9 mouse cellular contexts compared by ENCODE assay signal in genomic region chr7:112390252-112390936, GRCm38 (mm10). TPM values are rescaled to one million over a fixed set of nuclear protein-coding genes. Genes with fewer than 3 reads are reported as not detected.
DNase-seq lines count a peak whose midpoint lies in the region; ATAC-seq and TF ChIP-seq lines count a peak whose summit lies in the region.
"Had no signal": no experiment of that assay in that cellular context is flagged by ENCODE, and none has a peak within 500 bp of the region (broad histone marks: within the 10 kb centered on the region; RNA-seq: fewer than 3 reads in every experiment).

No protein-coding gene starts in this region.

- H3K9me3 ChIP-seq in intestine, embryonic 14.5 days (ENCODE audit: control insufficient read depth, low read length) = no peaks in the 10 kb centered on the region
- H3K9me3 ChIP-seq in intestine, postnatal 0 days (ENCODE audit: control insufficient read depth) = no peaks in the 10 kb centered on the region
- H3K9me3 ChIP-seq in limb, embryonic 11.5 days (ENCODE audit: control insufficient read depth, low read length) = no peaks in the 10 kb centered on the region
- no peaks in the 10 kb centered on the region for H3K9me3 ChIP-seq in midbrain, embryonic 16.5 days (replicated peaks; ENCODE audit: control insufficient read depth, low read length, poor library complexity, severe bottlenecking)

- H3K27ac ChIP-seq in intestine, embryonic 14.5 days (ENCODE audit: low read depth) = peak overlapping the region; percentile 75
- H3K27ac ChIP-seq in intestine, postnatal 0 days (ENCODE audit: low read depth, low read length) = no peak overlapping the region
- H3K27ac ChIP-seq in embryonic fibroblast, embryonic 13.5 days (ENCODE audit: insufficient read depth, low read length) = peak overlapping the region; percentile 34
- H3K27ac ChIP-seq in limb, embryonic 11.5 days (replicated peaks; ENCODE audit: low read depth, low read length) = peak overlapping the region; percentile 43; the same call in 1 of the 2 replicates
- H3K27ac ChIP-seq in midbrain, embryonic 16.5 days (ENCODE audit: low read length) = peak overlapping the region; percentile 54

- TF ChIP-seq CTCF in intestine, postnatal 0 days (IDR thresholded peaks at IDR 0.05; ENCODE audit: low read depth) = no peak
- no peak for TF ChIP-seq CTCF in embryonic fibroblast, embryonic 13.5 days (IDR thresholded peaks at IDR 0.05; ENCODE audit: borderline replicate concordance, insufficient read depth, low read length)

- WGBS in intestine, embryonic 14.5 days = 16% methylated on average over 11 of the region's 11 CpGs
- WGBS in intestine, postnatal 0 days = 41% methylated on average over 11 of the region's 11 CpGs
- WGBS in limb, embryonic 11.5 days = 12% methylated on average over 11 of the region's 11 CpGs
- WGBS in midbrain, embryonic 16.5 days = 18% methylated on average over 11 of the region's 11 CpGs

- intact Hi-C loops in gastrocnemius, postnatal 14 days (cut with DNase I; ENCODE audit: low total_unique reads) = no loop called here

- no peaks in the 10 kb centered on the region for H3K27me3 ChIP-seq in intestine, embryonic 14.5 days (replicated peaks; ENCODE audit: control insufficient read depth, insufficient read depth, low read length)
- H3K27me3 ChIP-seq in intestine, postnatal 0 days (replicated peaks; ENCODE audit: control insufficient read depth, insufficient read depth, low read length) = no peaks in the 10 kb centered on the region
- H3K27me3 ChIP-seq in limb, embryonic 11.5 days (ENCODE audit: control insufficient read depth, insufficient read depth, low read length) = no peaks in the 10 kb centered on the region
- H3K27me3 ChIP-seq in midbrain, embryonic 16.5 days (ENCODE audit: control insufficient read depth, insufficient read depth, low read depth, low read length) = no peaks in the 10 kb centered on the region

- H3K4me3 ChIP-seq in intestine, embryonic 14.5 days (ENCODE audit: low read depth, low read length) = no peak overlapping the region
- H3K4me3 ChIP-seq in intestine, postnatal 0 days (ENCODE audit: low read depth, low read length) = no peak overlapping the region
- H3K4me3 ChIP-seq in embryonic fibroblast, embryonic 13.5 days (ENCODE audit: insufficient read depth, low read length) = no peak overlapping the region
- no peak overlapping the region for H3K4me3 ChIP-seq in limb, embryonic 11.5 days (ENCODE audit: low read depth, low read length)
- H3K4me3 ChIP-seq in midbrain, embryonic 16.5 days (ENCODE audit: low read depth, low read length) = no peak overlapping the region

- H3K4me1 ChIP-seq in intestine, embryonic 14.5 days (replicated peaks; ENCODE audit: control insufficient read depth, insufficient read depth, low read length) = peaks cover 26% of the 10 kb centered on the region
- no peaks in the 10 kb centered on the region for H3K4me1 ChIP-seq in intestine, postnatal 0 days (replicated peaks; ENCODE audit: control insufficient read depth, insufficient read depth, low read length)
- H3K4me1 ChIP-seq in embryonic fibroblast, embryonic 13.5 days (ENCODE audit: control insufficient read depth, insufficient read depth, low read length) = peaks cover 14% of the 10 kb centered on the region; the same call in 1 of the 2 replicates
- peaks cover 27% of the 10 kb centered on the region for H3K4me1 ChIP-seq in limb, embryonic 11.5 days (ENCODE audit: control insufficient read depth, insufficient read depth, low read length)
- peaks cover 26% of the 10 kb centered on the region for H3K4me1 ChIP-seq in midbrain, embryonic 16.5 days (ENCODE audit: control insufficient read depth, insufficient read depth, low read length)

- ATAC-seq in intestine, embryonic 14.5 days (replicated peaks; ENCODE audit: low FRiP score, low TSS enrichment, low read depth) = peak; percentile 42; the same call in 1 of the 2 replicates
- no peak for ATAC-seq in intestine, postnatal 0 days
- no peak for ATAC-seq in limb, embryonic 11.5 days (ENCODE audit: insufficient number of reproducible peaks, low FRiP score, low TSS enrichment, low read depth)
- no peak for ATAC-seq in midbrain, embryonic 16.5 days
- ATAC-seq in granulocyte monocyte progenitor cell, adult 5-6 weeks (replicated peaks; ENCODE audit: poor library complexity, severe bottlenecking) = no peak

- H3K36me3 ChIP-seq in intestine, embryonic 14.5 days (ENCODE audit: control insufficient read depth, insufficient read depth, low read length) = no peaks in the 10 kb centered on the region
- no peaks in the 10 kb centered on the region for H3K36me3 ChIP-seq in intestine, postnatal 0 days (ENCODE audit: control insufficient read depth, insufficient read depth)
- H3K36me3 ChIP-seq in limb, embryonic 11.5 days (ENCODE audit: control insufficient read depth, insufficient read depth, low read length) = no peaks in the 10 kb centered on the region
- H3K36me3 ChIP-seq in midbrain, embryonic 16.5 days (ENCODE audit: control insufficient read depth, insufficient read depth, low read length) = no peaks in the 10 kb centered on the region

- DNase-seq in intestine, embryonic 14.5 days (ENCODE audit: low spot score) = peak; percentile 57
- peak; percentile 66 for DNase-seq in limb, embryonic 11.5 days (ENCODE audit: low spot score)
- DNase-seq in gastrocnemius, postnatal 14 days = no peak
- DNase-seq in urinary bladder, adult 2 months (ENCODE audit: low spot score) = no peak

- H3K9ac ChIP-seq in intestine, embryonic 14.5 days (ENCODE audit: low read length) = no peak overlapping the region
- no peak overlapping the region for H3K9ac ChIP-seq in intestine, postnatal 0 days (ENCODE audit: low read depth, low read length)
- no peak overlapping the region for H3K9ac ChIP-seq in limb, embryonic 11.5 days (ENCODE audit: low read length)
- H3K9ac ChIP-seq in midbrain, embryonic 16.5 days (ENCODE audit: low read depth, low read length) = no peak overlapping the region

- H3K4me2 ChIP-seq in intestine, embryonic 14.5 days (ENCODE audit: low read length) = 0 out of 2 replicates have a peak overlapping the region, but pooled peaks have one; percentile 7
- H3K4me2 ChIP-seq in intestine, postnatal 0 days (replicated peaks; ENCODE audit: low read depth) = no peak overlapping the region
- 0 out of 2 replicates have a peak overlapping the region, but pooled peaks have one; percentile 11 for H3K4me2 ChIP-seq in limb, embryonic 11.5 days (ENCODE audit: low read depth, severe bottlenecking)
- no peak overlapping the region for H3K4me2 ChIP-seq in midbrain, embryonic 16.5 days (ENCODE audit: low read length)

- no peak for TF ChIP-seq POLR2A in embryonic fibroblast, embryonic 13.5 days (IDR thresholded peaks at IDR 0.05; ENCODE audit: low read depth, low read length)

RNA-seq across cellular contexts. Expression of gene Parva, which starts 36.9 kb away (rescaled TPM):
- 102 and 114 TPM in 2 replicates for polyA plus RNA-seq in intestine, embryonic 14.5 days (2014; fragmentation: Nextera tagmentation; extraction: Ambion mirVana)
- polyA plus RNA-seq in intestine, postnatal 0 days (2015; fragmentation: Nextera tagmentation; extraction: Ambion mirVana) = 37.4 and 40.1 TPM in 2 replicates
- polyA plus RNA-seq in embryonic fibroblast, embryonic 13.5 days (2011; ENCODE audit: insufficient read length, low read depth, missing spikeins) = 230 and 242 TPM in 2 replicates
- 64.2 and 68.8 TPM in 2 replicates for polyA plus RNA-seq in limb, embryonic 11.5 days (2014; fragmentation: Nextera tagmentation; extraction: Ambion mirVana)
- 24.5 and 24.9 TPM in 2 replicates for polyA plus RNA-seq in midbrain, embryonic 16.5 days (2015; fragmentation: Nextera tagmentation; extraction: Ambion mirVana)
- total RNA-seq in gastrocnemius, postnatal 14 days (2021) = 10 to 100 TPM; 36.1 to 41.5 TPM
- 140 and 183 TPM in 2 replicates for polyA plus RNA-seq in urinary bladder, adult 2 months (2012; rRNA removed)
- not detected in 2 replicates for total RNA-seq in granulocyte monocyte progenitor cell, adult 5-6 weeks (2014; fragmentation: Nextera tagmentation)
- total RNA-seq in granulocyte monocyte progenitor cell, adult 5-6 weeks (2017) = not detected in 2 replicates
- total RNA-seq: hematopoietic stem cell, adult 5-6 weeks had no signal

Comparison
In these comparisons a context has a peak if more than half of its experiments do, and no peak if none do; other contexts are left out.
1. H3K4me2 ChIP-seq: peak in intestine, embryonic 14.5 days (single experiment) and limb, embryonic 11.5 days (single experiment); none in intestine, postnatal 0 days (single experiment) and midbrain, embryonic 16.5 days (single experiment).
2. DNase-seq: peak in intestine, embryonic 14.5 days (single experiment) and limb, embryonic 11.5 days (single experiment); none in gastrocnemius, postnatal 14 days (single experiment) and urinary bladder, adult 2 months (single experiment).